Mouse (Mus musculus) cortical plate, adult 2 months (tissue): ENCODE results near the gene Ncoa3.

ENCODE experiments used
- CTCF ChIP-seq: fragments of 200-500 bp; IDR thresholded peaks from 2 replicates; pipeline ENCODE4 v1.5.1; 2011; ENCODE audit warnings: mild to moderate bottlenecking, control low read depth, low read length; ENCODE audit not compliant: insufficient read depth; ENCODE audit errors: extremely low read depth
- POLR2A ChIP-seq: fragments of 200-500 bp; IDR thresholded peaks from 2 replicates; pipeline ENCODE4 v1.6.1; 2011; ENCODE audit warnings: mild to moderate bottlenecking, low read length, control low read depth; ENCODE audit not compliant: insufficient read depth; ENCODE audit errors: extremely low read depth

- no peak for TF ChIP-seq POLR2A
- no peak for TF ChIP-seq CTCF
Observed at GRCm38 (mm10) chr2:166085780-166086179, 93.3 kb downstream of the Ncoa3 start.
